Mouse (Mus musculus): ENCODE measurements at regions not wholly inside any gene's neighbourhood (a gene's known extent, or its start where the extent isn't known, plus 50 kb on each side); places are given as distances from the start of the nearest gene placed in this dataset.

DNA sequence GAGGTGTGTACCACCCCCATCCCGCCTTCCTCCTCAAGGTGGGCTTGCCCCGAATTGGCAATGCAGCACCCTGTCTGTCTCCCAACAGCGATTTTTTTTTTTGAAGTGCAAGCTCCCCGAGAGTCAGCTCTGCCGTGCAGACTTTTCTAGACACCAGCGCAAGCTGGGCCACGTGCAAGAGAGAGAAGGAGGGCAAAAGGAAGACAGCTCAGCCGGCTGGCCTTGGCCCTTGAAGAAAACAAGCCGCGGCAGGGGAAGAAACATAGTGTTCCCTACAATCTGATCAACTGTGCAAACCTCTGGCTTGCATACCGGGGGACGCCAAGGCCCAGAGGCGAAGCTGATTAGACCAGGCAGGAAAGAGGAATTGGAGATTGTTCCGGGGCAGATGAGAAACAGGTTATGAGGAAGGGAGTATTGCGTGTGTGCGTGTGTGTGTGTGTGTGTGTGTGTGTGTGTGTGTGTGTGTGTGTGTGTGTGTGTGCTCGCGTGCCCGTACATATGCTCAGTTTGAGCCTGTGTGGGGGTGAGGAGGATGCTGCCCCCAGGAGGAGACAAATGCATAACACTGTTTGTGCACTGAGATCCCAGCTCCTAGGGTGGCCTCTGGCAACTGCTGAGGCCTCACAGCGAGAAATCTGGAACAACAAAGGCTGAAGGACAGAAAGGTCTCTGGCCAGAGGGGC is 83.2 kb upstream of the Zfp648 start:
- TF ChIP-seq POLR2A (IDR thresholded peaks at IDR 0.05; ENCODE audit: low read depth, low read length) (peak; percentile 29; the same call in 1 of the 2 replicates), CTCF (IDR thresholded peaks at IDR 0.05; ENCODE audit: extremely low read depth, insufficient read length, insufficient replicate concordance, low read depth, low read length) (peak; percentile 20; the same call in 1 of the 2 replicates)

Measured in small intestine, adult 2 months (tissue).